Mouse (Mus musculus) heart, postnatal 0 days (tissue): ENCODE data around the gene Pdzk1ip1.

Source experiments
- CTCF ChIP-seq: IDR thresholded peaks from 2 replicates; pipeline ENCODE4 v1.5.1; 2016; ENCODE audit warnings: antibody characterized with exemption, control low read depth, low read depth
- EP300 ChIP-seq: IDR thresholded peaks from 2 replicates; pipeline ENCODE4 v1.6.1; 2016; ENCODE audit warnings: antibody characterized with exemption, low read depth

DNA sequence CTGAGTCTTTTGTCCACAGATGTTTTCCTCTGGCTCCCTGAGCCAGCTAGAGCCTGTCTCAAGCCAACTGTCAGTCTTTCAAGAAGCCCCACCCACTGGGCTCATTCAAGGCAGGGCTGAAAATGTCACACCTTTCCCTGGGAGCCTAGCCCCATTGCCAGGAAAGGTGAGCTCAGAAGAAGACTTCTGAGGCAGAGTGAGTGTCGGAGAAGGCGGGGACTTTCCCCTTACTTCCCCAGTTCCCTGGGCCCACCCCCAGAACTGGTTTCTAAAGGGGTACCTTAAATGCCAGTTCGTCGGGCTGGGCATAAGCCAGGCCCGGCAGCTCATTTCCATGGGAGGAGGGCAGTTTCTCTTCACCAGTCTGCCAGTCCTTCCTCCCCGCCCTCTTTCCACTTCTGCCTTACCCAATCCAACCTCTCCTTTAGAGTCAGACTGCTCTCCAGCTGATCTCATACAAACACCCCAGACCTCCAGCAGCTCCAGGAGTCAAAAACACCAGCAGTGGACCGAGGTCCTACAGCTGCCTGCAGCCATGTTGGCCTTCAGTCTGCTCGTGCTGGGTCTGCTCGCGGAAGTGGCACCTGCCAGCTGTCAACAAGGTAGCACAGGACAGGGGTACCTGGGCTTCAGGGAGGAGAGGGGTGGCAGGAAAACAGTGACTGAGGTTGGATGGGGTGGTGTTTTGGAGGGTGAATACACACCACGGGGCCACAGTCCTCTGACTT lies at the start of gene Pdzk1ip1:
- TF ChIP-seq CTCF (no peak), EP300 (no peak)
